Mouse (Mus musculus) G1E (cell line): ENCODE results near the gene Cct5. TPM values are rescaled to one million over a fixed set of nuclear protein-coding genes. Genes with fewer than 3 reads are reported as not detected.

Experiments used
- ATAC-seq: 2 replicates; pipeline ENCODE4 v1.8.0; 2016; ENCODE audit warnings: mild to moderate bottlenecking; ENCODE audit not compliant: insufficient number of reproducible peaks, poor library complexity, low FRiP score, severe bottlenecking; ENCODE audit errors: extremely low read depth
- DNase-seq: peaks from one replicate; pipeline ENCODE4 v3.0.0; 2012; ENCODE audit warnings: low spot score
- H3K27me3 ChIP-seq: 2 replicates; pipeline ENCODE4 v1.6.1; 2012; ENCODE audit warnings: mild to moderate bottlenecking, low read length, inconsistent platforms; ENCODE audit not compliant: insufficient read depth
- H3K36me3 ChIP-seq: replicated peaks from 2 replicates; pipeline ENCODE3; 2012; ENCODE audit warnings: mild to moderate bottlenecking, inconsistent platforms
- H3K4me1 ChIP-seq: 2 replicates; pipeline ENCODE4 v1.6.1; 2012; ENCODE audit warnings: low read depth, low read length, inconsistent platforms, mixed read lengths; ENCODE audit not compliant: insufficient read depth
- H3K4me3 ChIP-seq: 2 replicates; pipeline ENCODE4 v1.5.1; 2012; ENCODE audit warnings: low read depth, mild to moderate bottlenecking, inconsistent platforms, low read length, moderate library complexity, mixed read lengths
- H3K9me3 ChIP-seq: replicated peaks from 2 replicates; pipeline ENCODE4 v1.6.1; 2012; ENCODE audit warnings: inconsistent platforms
- CTCF ChIP-seq: IDR thresholded peaks from 2 replicates; pipeline ENCODE4 v1.5.1; 2012; ENCODE audit warnings: low read depth, low read length, inconsistent platforms, mixed read lengths
- GATA1 ChIP-seq: IDR thresholded peaks from 2 replicates; pipeline ENCODE4 v1.6.1; 2012; ENCODE audit warnings: borderline replicate concordance, low read length, inconsistent platforms, mixed read lengths
- GATA2 ChIP-seq: IDR thresholded peaks from 2 replicates; pipeline ENCODE4 v1.6.1; 2012; ENCODE audit warnings: low read depth, low read length, inconsistent platforms, borderline replicate concordance
- POLR2AphosphoS5 ChIP-seq: IDR thresholded peaks from 2 replicates; pipeline ENCODE4 v1.6.1; 2012; ENCODE audit warnings: low read depth, low read length, inconsistent platforms; ENCODE audit not compliant: insufficient replicate concordance
- TAL1 ChIP-seq: conservative IDR thresholded peaks from 2 replicates; pipeline ENCODE4 v1.6.1; 2012; ENCODE audit warnings: low read depth, low read length, inconsistent platforms, mixed read lengths
- polyA plus RNA-seq: library from polyadenylated mRNA; stranded (reverse); fragments of >175 nt; gene quantifications from 2 replicates; pipeline ENCODE4 v1.2.3, GENCODE M21; 2012
- total RNA-seq, 2 experiments: library from RNA; stranded (forward) in 1 of 2; stranded (reverse) in 1 of 2; fragments of 200-1000 nt in 1 of 2; fragments of >200 nt in 1 of 2; fragmentation: Nextera tagmentation in 1 of 2; gene quantifications; 2 replicates each; pipeline ENCODE4 v1.2.3; 2014 to 2017

The Cct5 gene
- total and polyA plus RNA-seq, 3 experiments = 44.6 to 548 (median 497) TPM

- DNase-seq (no peak), ATAC-seq (no peak)
- Histone ChIP-seq H3K36me3 (no peaks in the 10 kb centered on the region), H3K4me1 (peaks cover 4% of the 10 kb centered on the region; the same call in 1 of the 2 replicates), H3K4me3 (no peak overlapping the region), H3K27me3 (peaks cover 17% of the 10 kb centered on the region), H3K9me3 (peaks cover 7% of the 10 kb centered on the region)
- TF ChIP-seq GATA1 (no peak), POLR2AphosphoS5 (no peak), TAL1 (no peak), GATA2 (no peak), CTCF (no peak)
Observed at GRCm38 (mm10) chr15:31563577-31564546, 37.7 kb downstream of the Cct5 start.

GRCm38 (mm10) chr15:31562847-31563246, 38.8 kb downstream of the Cct5 start:
- peaks cover 4% of the 10 kb centered on the region; the same call in 1 of the 2 replicates for H3K4me1 ChIP-seq
- peaks cover 7% of the 10 kb centered on the region for H3K9me3 ChIP-seq
- TF ChIP-seq POLR2AphosphoS5 (no peak), GATA1 (no peak), GATA2 (no peak), CTCF (no peak), TAL1 (no peak)
- no peaks in the 10 kb centered on the region for H3K36me3 ChIP-seq
- H3K4me3 ChIP-seq = no peak overlapping the region
- ATAC-seq = no peak
- DNase-seq = no peak
- H3K27me3 ChIP-seq = peaks cover 13% of the 10 kb centered on the region

DNA sequence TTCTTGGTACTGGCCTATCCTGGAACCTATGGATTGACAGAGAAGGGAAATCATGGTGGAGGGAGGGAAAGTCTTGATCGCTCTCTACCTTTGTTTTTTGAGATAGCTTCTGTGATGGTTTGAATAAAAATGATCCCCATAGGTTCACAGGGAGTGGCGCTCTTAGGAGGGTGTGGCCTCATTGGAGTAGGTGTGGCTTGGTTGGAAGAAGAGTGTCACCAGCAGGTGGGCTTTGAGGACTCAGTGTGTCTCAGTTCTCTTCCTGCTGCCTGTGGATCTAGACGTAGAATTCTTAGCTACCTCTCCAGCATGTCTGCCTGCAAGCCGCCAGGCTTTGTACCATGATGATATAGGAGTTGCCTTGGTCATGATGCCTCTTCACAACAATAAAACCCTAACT, 39.6 kb downstream of the Cct5 start:
- Histone ChIP-seq H3K4me3 (no peak overlapping the region), H3K36me3 (no peaks in the 10 kb centered on the region), H3K27me3 (peaks cover 13% of the 10 kb centered on the region), H3K9me3 (peaks cover 7% of the 10 kb centered on the region), H3K4me1 (peaks cover 2% of the 10 kb centered on the region; the same call in 1 of the 2 replicates)
- no peak for TF ChIP-seq GATA1
- TF ChIP-seq GATA2 = no peak
- TF ChIP-seq CTCF = no peak
- TF ChIP-seq TAL1 = no peak
- no peak for TF ChIP-seq POLR2AphosphoS5
- DNase-seq (no peak), ATAC-seq (no peak)

DNA sequence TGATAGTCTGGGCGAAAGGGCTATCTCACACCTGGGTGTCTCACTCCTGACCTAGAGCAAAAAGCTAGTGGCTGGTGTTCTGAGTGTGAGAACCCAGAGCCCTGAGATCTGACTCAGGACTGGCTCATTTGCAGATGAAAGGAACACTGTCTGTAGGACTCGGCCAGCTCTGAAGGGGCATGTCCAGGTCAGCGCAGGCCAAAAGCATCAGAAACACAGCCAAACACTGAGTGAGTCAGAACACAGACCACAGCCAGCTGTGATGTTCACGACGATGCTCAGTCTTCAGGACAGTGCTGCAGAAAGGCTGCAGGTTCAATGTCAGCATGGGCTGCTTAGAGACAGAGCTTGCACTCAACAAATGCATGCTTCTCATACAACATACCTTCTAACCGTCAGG, 40.2 kb downstream of the Cct5 start:
- Histone ChIP-seq H3K36me3 (no peaks in the 10 kb centered on the region), H3K9me3 (peaks cover 7% of the 10 kb centered on the region), H3K27me3 (peaks cover 13% of the 10 kb centered on the region), H3K4me3 (no peak overlapping the region), H3K4me1 (peaks cover 2% of the 10 kb centered on the region; the same call in 1 of the 2 replicates)
- DNase-seq = no peak
- TF ChIP-seq GATA2 = no peak
- TF ChIP-seq POLR2AphosphoS5 = no peak
- TF ChIP-seq TAL1 = no peak
- no peak for TF ChIP-seq CTCF
- TF ChIP-seq GATA1 = no peak
- no peak for ATAC-seq

- H3K9me3 ChIP-seq = no peaks in the 10 kb centered on the region
- H3K27me3 ChIP-seq = peaks cover 8% of the 10 kb centered on the region; the same call in 1 of the 2 replicates
- no peak overlapping the region for H3K4me3 ChIP-seq
- H3K36me3 ChIP-seq = no peaks in the 10 kb centered on the region
- H3K4me1 ChIP-seq = peaks cover 5% of the 10 kb centered on the region
- no peak for ATAC-seq
- no peak for TF ChIP-seq GATA1
- TF ChIP-seq POLR2AphosphoS5 = no peak
- TF ChIP-seq TAL1 = no peak
- no peak for DNase-seq
Observed at GRCm38 (mm10) chr15:31554855-31555254, 46.7 kb downstream of the Cct5 start.

GRCm38 (mm10) chr15:31550381-31550780, 51.2 kb downstream of the Cct5 start:
- Histone ChIP-seq H3K27me3 (peaks cover 14% of the 10 kb centered on the region; the same call in 1 of the 2 replicates), H3K4me3 (no peak overlapping the region), H3K36me3 (no peaks in the 10 kb centered on the region), H3K9me3 (no peaks in the 10 kb centered on the region), H3K4me1 (peaks cover 7% of the 10 kb centered on the region)
- ATAC-seq (no peak), DNase-seq (no peak)
- TF ChIP-seq POLR2AphosphoS5 = no peak
- no peak for TF ChIP-seq CTCF
